Mouse (Mus musculus) adipocyte (in vitro differentiated cells): ENCODE measurements around the gene Tex47.

Source experiments
- DNase-seq: peaks from one replicate; pipeline ENCODE4 v3.0.0-alpha.2; 2016; ENCODE audit warnings: low spot score

The Tex47 gene

DNA sequence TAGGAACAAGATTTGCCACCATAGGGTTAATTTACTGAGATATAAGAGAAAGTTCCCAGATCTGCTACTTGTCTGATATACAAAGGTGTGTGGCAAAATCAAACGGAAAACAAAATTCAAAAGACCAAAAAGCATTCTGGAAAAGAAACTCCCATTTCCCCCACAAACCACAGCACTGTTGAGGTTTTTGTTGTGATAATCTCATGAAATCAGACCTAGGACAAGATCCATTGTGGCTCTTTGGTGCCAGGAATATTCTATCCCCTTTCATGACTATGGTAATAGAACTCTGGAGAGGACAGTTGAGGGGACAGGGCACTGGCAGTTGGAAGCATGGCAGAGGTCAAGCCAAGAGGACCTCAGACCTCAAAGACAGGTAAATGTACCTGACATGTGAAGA lies at the start of gene Tex47:
TSS of gene Tex47 (plus strand) at position 301 of the 400 bp plus-strand sequence.
- DNase-seq = no peak

DNA sequence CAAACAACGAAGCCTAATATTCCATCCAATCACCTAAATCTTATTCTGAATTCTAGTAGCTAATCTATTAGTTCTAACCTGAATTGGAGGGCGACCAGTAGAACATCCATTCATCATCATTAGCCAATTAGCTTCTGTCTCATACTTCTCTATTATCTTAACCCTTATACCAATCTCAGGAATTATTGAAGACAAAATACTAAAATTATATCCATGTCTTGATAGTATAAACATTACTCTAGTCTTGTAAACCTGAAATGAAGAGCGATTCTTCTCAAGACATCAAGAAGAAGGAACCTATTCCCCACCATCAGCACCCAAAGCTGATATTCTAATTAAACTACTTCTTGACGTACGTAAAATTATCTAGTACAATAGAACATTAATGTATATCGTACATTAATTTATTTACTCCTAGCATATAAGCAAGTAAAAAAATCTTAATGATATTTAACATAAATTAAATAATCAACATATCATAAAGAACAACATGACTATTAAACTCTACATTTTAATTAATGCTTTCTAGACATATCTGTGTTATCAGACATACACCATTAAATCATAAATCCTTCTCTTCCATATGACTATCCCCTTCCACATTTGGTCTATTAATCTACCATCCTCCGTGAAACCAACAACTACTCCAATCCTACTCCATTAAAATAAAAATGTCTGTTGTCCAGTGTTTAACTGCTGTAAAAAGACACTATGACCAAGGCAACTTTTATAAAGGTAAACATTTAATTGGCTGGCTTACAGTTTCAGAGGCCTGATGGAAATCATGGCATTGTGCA lies 27.1 kb upstream of the Tex47 start:
- no peak for DNase-seq

DNA sequence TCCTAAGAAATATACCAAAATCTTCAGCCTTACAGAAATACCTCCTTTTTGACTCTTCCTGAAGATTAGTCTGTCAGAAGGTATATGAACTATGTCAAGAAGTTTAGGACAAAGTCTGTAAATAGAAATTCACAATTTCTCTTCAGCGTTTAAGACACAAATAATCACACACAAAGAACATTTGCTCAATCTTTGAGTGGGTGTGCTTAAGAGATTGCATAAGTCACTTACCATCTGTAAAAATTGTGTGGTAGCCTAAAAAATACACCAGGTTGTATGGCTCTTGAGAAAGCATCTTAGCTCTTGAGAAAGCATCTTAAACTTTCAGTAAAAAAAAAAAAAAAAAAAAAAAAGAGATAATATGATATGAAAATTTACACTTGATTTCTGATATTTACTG lies 19.6 kb upstream of the Tex47 start:
- no peak for DNase-seq

DNA sequence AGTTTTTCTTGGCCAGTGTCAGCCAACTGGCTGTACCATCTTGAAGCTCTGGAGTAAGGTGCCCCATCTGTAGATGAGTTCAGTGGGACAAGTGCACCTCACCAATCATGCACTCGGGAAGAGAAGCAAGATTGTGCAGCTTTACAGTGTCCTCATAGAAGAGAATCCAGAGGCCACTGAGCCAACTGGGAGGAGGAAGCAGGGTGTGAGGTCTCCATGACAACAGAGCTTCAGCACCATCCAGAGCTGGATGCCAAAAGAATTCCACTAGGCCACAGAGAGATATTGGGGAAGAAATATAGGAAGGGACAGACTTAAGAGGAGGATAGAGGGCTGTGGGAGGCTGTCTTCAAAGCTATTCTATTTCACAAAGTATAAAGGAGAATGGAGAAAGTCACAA lies 950 bp upstream of the Tex47 start:
- DNase-seq = no peak

DNA sequence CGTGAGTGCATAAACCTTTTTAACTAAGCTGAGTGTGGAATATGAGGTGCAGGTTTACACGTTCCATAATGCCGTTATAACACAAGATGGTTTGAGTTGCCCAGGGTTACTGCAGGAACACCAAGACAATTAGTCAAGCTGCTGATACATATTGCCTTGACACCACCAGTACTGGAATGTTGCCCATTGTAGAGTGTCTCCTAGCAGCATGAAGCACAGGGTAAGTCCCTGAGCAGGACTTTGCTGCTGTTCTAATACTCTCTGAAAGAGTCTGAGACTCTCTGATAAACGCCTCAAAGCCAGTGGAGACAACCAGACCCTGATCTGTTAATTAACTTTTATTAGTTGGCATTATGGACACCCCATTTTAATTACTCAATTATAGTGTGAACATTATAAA lies 21.7 kb downstream of the Tex47 start:
- DNase-seq = no peak

DNA sequence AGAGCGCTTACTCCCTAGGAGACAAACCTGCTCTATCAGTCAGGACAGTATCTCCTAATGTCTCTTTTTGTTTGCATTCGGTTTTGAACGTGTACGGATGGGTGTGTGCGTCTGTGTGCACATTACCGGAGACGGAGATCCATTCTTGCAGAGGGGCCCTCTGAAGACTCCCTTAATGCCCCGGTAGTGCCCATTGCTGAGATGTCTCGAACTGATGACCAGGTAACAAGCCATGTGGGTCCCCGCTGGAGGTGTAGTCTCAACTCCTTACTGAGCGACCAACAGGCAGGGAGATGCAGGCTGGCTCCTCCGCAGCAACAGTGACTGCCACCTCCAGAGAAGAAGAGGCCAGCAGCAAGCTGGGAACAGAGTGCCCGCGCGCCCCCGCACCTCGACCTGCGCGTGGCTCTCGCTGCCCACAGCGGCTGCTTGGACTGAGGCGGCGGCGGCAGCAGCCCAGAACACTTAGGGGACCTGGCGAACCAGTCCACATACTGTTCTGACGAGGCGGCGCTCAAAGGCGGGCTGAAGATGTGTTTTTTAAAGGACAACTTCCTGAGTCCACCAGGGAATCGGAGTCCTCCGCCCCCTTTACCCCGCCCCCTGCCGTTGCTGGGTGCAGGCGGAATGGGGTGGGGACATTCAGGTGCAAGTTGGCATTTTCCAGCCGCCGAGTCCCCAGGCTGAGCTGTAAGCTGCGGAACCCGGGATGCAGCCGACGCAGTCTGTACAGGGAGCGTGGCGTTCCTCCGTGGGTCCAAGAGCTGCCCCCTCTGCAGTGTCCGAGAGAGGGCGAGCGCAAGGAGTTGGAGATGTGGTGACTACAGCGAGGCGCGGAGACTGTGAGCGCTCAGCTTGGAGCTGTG lies 40.5 kb downstream of the Tex47 start, which contains the start of gene Zfp804b:
TSS of gene Zfp804b (minus strand) at position 612 of the 866 bp plus-strand sequence.
- no peak for DNase-seq

DNA sequence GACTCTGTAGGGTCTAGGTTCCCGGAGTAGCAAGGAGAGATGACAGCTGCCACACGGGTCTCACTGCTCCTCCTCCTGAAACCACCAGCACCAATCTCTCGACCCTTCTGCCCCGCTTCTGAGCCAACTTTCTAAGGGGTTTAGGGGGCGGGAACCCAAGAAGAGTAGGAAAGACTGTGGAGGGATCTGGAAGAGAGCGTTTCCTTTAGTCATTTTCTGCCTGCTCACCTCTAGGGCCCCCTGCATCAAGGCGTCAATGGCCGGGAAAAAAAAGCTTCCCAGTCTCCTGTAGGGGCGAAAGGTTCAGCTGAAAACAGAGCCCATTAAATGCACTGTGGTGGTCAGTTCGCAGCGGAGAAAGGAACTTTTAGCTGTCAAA lies 41.1 kb downstream of the Tex47 start:
- no peak for DNase-seq
